Mouse (Mus musculus): ENCODE results near the gene Ppp4r1.

DNA sequence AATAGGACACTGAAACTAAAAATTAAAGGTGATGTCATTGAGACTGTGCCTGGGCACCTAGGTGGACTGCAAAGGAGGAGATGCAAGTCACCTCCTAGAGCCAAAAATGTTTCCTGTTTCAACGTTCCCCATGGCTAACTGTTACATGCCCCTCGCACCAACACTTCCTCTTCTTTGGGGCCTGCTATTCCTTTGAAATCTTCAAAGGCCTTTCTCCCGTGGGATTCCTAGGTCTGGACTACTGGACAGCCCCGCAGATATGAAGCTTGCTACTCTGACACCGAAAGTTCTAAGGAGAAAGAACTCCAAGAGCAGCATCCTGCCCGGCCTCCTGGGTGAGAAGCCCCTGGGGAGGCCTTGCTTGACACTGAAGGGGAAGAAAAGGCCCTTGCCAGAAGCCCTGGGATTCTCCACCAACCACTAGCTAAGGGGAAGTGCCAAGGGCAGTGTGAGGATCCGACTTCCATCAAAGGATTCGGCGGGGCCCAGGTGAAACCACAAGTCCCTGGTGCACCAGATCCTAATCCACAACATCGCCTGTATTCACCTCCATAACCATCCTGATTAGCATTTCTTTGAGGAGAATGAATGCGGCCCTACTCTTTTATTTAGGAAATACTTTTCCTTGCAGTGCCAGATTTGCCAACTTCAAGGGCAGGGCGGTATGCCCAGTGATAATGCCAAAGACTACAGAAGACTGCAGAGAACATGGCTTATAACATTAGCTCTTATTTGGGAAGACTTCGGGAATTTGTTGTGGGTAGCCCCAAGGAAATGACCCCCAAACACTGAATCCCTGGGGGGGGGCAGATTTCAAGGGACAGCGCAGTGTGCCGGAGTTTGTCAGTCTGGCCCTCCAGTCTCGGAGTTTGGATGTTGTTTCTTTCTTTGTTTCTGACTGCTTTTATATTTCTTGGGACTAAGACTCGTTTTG, 11.1 kb upstream of the Ppp4r1 start:
- TF ChIP-seq POLR2A (IDR thresholded peaks at IDR 0.05; ENCODE audit: extremely low read depth, insufficient read depth, low read length): no peak
- TF ChIP-seq CTCF (IDR thresholded peaks at IDR 0.05; ENCODE audit: extremely low read depth, insufficient read depth, low read length): no peak
